Mouse (Mus musculus): ENCODE results near the gene Rnase2b. TPM values are rescaled to one million over a fixed set of nuclear protein-coding genes. Genes with fewer than 3 reads are reported as not detected.

Gene Rnase2b
- total RNA-seq, 1 experiment, result not detected

- H3K27ac ChIP-seq (ENCODE audit: insufficient read depth, low read depth, low read length, poor library complexity, severe bottlenecking), result no peak within 1 kb of the TSS
- TF ChIP-seq CHD2 (IDR thresholded peaks at IDR 0.05; ENCODE audit: low read depth, low read length) (no peak), MAFK (IDR thresholded peaks at IDR 0.05; ENCODE audit: insufficient read depth, low read depth, low read length) (no peak), ZNF384 (IDR thresholded peaks at IDR 0.05; ENCODE audit: low read depth, low read length) (no peak), HCFC1 (IDR thresholded peaks at IDR 0.05; ENCODE audit: borderline replicate concordance, insufficient read depth, low read length) (no peak), ZC3H11A (IDR thresholded peaks at IDR 0.05; ENCODE audit: borderline replicate concordance, low read depth, low read length) (no peak)
- no peaks in the 10 kb centered on the region for H3K36me3 ChIP-seq (ENCODE audit: control insufficient read depth, insufficient read depth, low read length, poor library complexity, severe bottlenecking)
- in situ Hi-C loops (cut with MboI; ENCODE audit: low sequenced_read_pairs in 2 of 2, unreplicated experiment in 2 of 2), result no loop called here
- DNase-seq (ENCODE audit: low read depth, low spot score), result no peak
- H3K4me1 ChIP-seq (ENCODE audit: control insufficient read depth in 2 of 2, insufficient read depth in 2 of 2, low read length in 2 of 2, poor library complexity in 1 of 2), result no peaks in the 10 kb centered on the region
- no peaks in the 10 kb centered on the region for H3K9me3 ChIP-seq (ENCODE audit: control insufficient read depth, insufficient read depth, low read depth, low read length)
- no peak within 1 kb of the TSS for H3K4me3 ChIP-seq (ENCODE audit: insufficient read depth in 1 of 2, low read depth in 1 of 2, low read length in 2 of 2, poor library complexity in 1 of 2, severe bottlenecking in 1 of 2)
- no peak within 1 kb of the TSS for H3K9ac ChIP-seq (ENCODE audit: insufficient read depth, low read depth, low read length, poor library complexity, severe bottlenecking)
Measured at GRCm38 (mm10) chr14:51146685-51147084, 15.4 kb upstream of the Rnase2b start, which contains the start of gene Rnase1. TSS of gene Rnase1 (minus strand) at chr14:51146785.

GRCm38 (mm10) chr14:51148006-51148405 lies 14.1 kb upstream of the Rnase2b start:
- no peaks in the 10 kb centered on the region for H3K4me1 ChIP-seq (ENCODE audit: control insufficient read depth in 2 of 2, insufficient read depth in 2 of 2, low read length in 2 of 2, poor library complexity in 1 of 2)
- no peaks in the 10 kb centered on the region for H3K9me3 ChIP-seq (ENCODE audit: control insufficient read depth, insufficient read depth, low read depth, low read length)
- in situ Hi-C loops (cut with MboI; ENCODE audit: low sequenced_read_pairs in 2 of 2, unreplicated experiment in 2 of 2), result no loop called here
- no peak for TF ChIP-seq HCFC1 (IDR thresholded peaks at IDR 0.05; ENCODE audit: borderline replicate concordance, insufficient read depth, low read length)
- TF ChIP-seq CHD2 (IDR thresholded peaks at IDR 0.05; ENCODE audit: low read depth, low read length), result no peak
- no peak for TF ChIP-seq ZC3H11A (IDR thresholded peaks at IDR 0.05; ENCODE audit: borderline replicate concordance, low read depth, low read length)
- no peak for TF ChIP-seq ZNF384 (IDR thresholded peaks at IDR 0.05; ENCODE audit: low read depth, low read length)
- no peak for TF ChIP-seq MAFK (IDR thresholded peaks at IDR 0.05; ENCODE audit: insufficient read depth, low read depth, low read length)
- H3K4me3 ChIP-seq (ENCODE audit: insufficient read depth in 1 of 2, low read depth in 1 of 2, low read length in 2 of 2, poor library complexity in 1 of 2, severe bottlenecking in 1 of 2), result no peak overlapping the region
- H3K27ac ChIP-seq (ENCODE audit: insufficient read depth, low read depth, low read length, poor library complexity, severe bottlenecking), result no peak overlapping the region
- DNase-seq (ENCODE audit: low read depth, low spot score), result no peak
- no peak overlapping the region for H3K9ac ChIP-seq (ENCODE audit: insufficient read depth, low read depth, low read length, poor library complexity, severe bottlenecking)
- H3K36me3 ChIP-seq (ENCODE audit: control insufficient read depth, insufficient read depth, low read length, poor library complexity, severe bottlenecking), result no peaks in the 10 kb centered on the region

GRCm38 (mm10) chr14:51149164-51149563 lies 12.9 kb upstream of the Rnase2b start:
- H3K4me1 ChIP-seq (ENCODE audit: control insufficient read depth in 2 of 2, insufficient read depth in 2 of 2, low read length in 2 of 2, poor library complexity in 1 of 2), result no peaks in the 10 kb centered on the region
- no peaks in the 10 kb centered on the region for H3K36me3 ChIP-seq (ENCODE audit: control insufficient read depth, insufficient read depth, low read length, poor library complexity, severe bottlenecking)
- H3K27ac ChIP-seq (ENCODE audit: insufficient read depth, low read depth, low read length, poor library complexity, severe bottlenecking), result no peak overlapping the region
- no peak for TF ChIP-seq HCFC1 (IDR thresholded peaks at IDR 0.05; ENCODE audit: borderline replicate concordance, insufficient read depth, low read length)
- TF ChIP-seq MAFK (IDR thresholded peaks at IDR 0.05; ENCODE audit: insufficient read depth, low read depth, low read length), result no peak
- TF ChIP-seq ZNF384 (IDR thresholded peaks at IDR 0.05; ENCODE audit: low read depth, low read length), result no peak
- no peak for DNase-seq (ENCODE audit: low read depth, low spot score)
- H3K4me3 ChIP-seq (ENCODE audit: insufficient read depth in 1 of 2, low read depth in 1 of 2, low read length in 2 of 2, poor library complexity in 1 of 2, severe bottlenecking in 1 of 2), result no peak overlapping the region
- H3K9ac ChIP-seq (ENCODE audit: insufficient read depth, low read depth, low read length, poor library complexity, severe bottlenecking), result no peak overlapping the region
- in situ Hi-C loops (cut with MboI; ENCODE audit: low sequenced_read_pairs in 2 of 2, unreplicated experiment in 2 of 2), result no loop called here
- H3K9me3 ChIP-seq (ENCODE audit: control insufficient read depth, insufficient read depth, low read depth, low read length), result no peaks in the 10 kb centered on the region

GRCm38 (mm10) chr14:51150206-51150831 lies 11.7 kb upstream of the Rnase2b start:
- no peak for DNase-seq (ENCODE audit: low read depth, low spot score)
- no peaks in the 10 kb centered on the region for H3K4me1 ChIP-seq (ENCODE audit: control insufficient read depth in 2 of 2, insufficient read depth in 2 of 2, low read length in 2 of 2, poor library complexity in 1 of 2)
- no peak overlapping the region for H3K4me3 ChIP-seq (ENCODE audit: insufficient read depth in 1 of 2, low read depth in 1 of 2, low read length in 2 of 2, poor library complexity in 1 of 2, severe bottlenecking in 1 of 2)
- H3K9ac ChIP-seq (ENCODE audit: insufficient read depth, low read depth, low read length, poor library complexity, severe bottlenecking), result no peak overlapping the region
- no peaks in the 10 kb centered on the region for H3K36me3 ChIP-seq (ENCODE audit: control insufficient read depth, insufficient read depth, low read length, poor library complexity, severe bottlenecking)
- TF ChIP-seq MAFK (IDR thresholded peaks at IDR 0.05; ENCODE audit: insufficient read depth, low read depth, low read length) (no peak), ZC3H11A (IDR thresholded peaks at IDR 0.05; ENCODE audit: borderline replicate concordance, low read depth, low read length) (no peak), CHD2 (IDR thresholded peaks at IDR 0.05; ENCODE audit: low read depth, low read length) (no peak), HCFC1 (IDR thresholded peaks at IDR 0.05; ENCODE audit: borderline replicate concordance, insufficient read depth, low read length) (no peak), ZNF384 (IDR thresholded peaks at IDR 0.05; ENCODE audit: low read depth, low read length) (no peak)
- H3K27ac ChIP-seq (ENCODE audit: insufficient read depth, low read depth, low read length, poor library complexity, severe bottlenecking), result no peak overlapping the region
- H3K9me3 ChIP-seq (ENCODE audit: control insufficient read depth, insufficient read depth, low read depth, low read length), result no peaks in the 10 kb centered on the region
- in situ Hi-C loops (cut with MboI; ENCODE audit: low sequenced_read_pairs in 2 of 2, unreplicated experiment in 2 of 2), result no loop called here

Data from ES-E14 (cell line).